Mouse (Mus musculus) layer of hippocampus, adult 9-10 months (tissue): ENCODE data around the gene Trim2.
A peak's percentile ranks its signal among the peaks of the same experiment; 100 is the strongest.

Experiments
- DNase-seq: peaks from one replicate; pipeline ENCODE4 v3.0.0; 2022; ENCODE audit warnings: low spot score

Trim2 gene

GRCm38 (mm10) chr3:84219720-84220273, 86.9 kb downstream of the Trim2 start:
- DNase-seq: no peak

- no peak for DNase-seq
Observed at GRCm38 (mm10) chr3:84219166-84219710, 87.4 kb downstream of the Trim2 start.

- DNase-seq: no peak
Observed at GRCm38 (mm10) chr3:84218498-84218897, 88.2 kb downstream of the Trim2 start.

- no peak for DNase-seq
Observed at GRCm38 (mm10) chr3:84217961-84218351, 88.7 kb downstream of the Trim2 start.

- DNase-seq: no peak
Observed at GRCm38 (mm10) chr3:84217118-84217960, 89.3 kb downstream of the Trim2 start.

- peak; percentile 44 for DNase-seq
Observed at GRCm38 (mm10) chr3:84215743-84216360, 90.8 kb downstream of the Trim2 start.

- no peak for DNase-seq
Observed at GRCm38 (mm10) chr3:84215253-84215652, 91.4 kb downstream of the Trim2 start.

- DNase-seq: no peak
Observed at GRCm38 (mm10) chr3:84214501-84214900, 92.2 kb downstream of the Trim2 start.

GRCm38 (mm10) chr3:84211340-84211875, 95.3 kb downstream of the Trim2 start:
- DNase-seq: no peak

GRCm38 (mm10) chr3:84208917-84209513, 97.7 kb downstream of the Trim2 start:
- no peak for DNase-seq

GRCm38 (mm10) chr3:84208475-84208874, 98.2 kb downstream of the Trim2 start:
- DNase-seq: no peak

GRCm38 (mm10) chr3:84207366-84207765, 99.3 kb downstream of the Trim2 start:
- no peak for DNase-seq

- DNase-seq: no peak
Observed at GRCm38 (mm10) chr3:84206106-84206505, 100.6 kb downstream of the Trim2 start.

GRCm38 (mm10) chr3:84205650-84206049, 101.0 kb downstream of the Trim2 start:
- peak; percentile 47 for DNase-seq

- DNase-seq: no peak
Observed at GRCm38 (mm10) chr3:84204640-84205039, 102.0 kb downstream of the Trim2 start.

- DNase-seq: no peak
Observed at GRCm38 (mm10) chr3:84200559-84201420, 105.9 kb downstream of the Trim2 start.

GRCm38 (mm10) chr3:84199516-84199915, 107.2 kb downstream of the Trim2 start:
- no peak for DNase-seq

GRCm38 (mm10) chr3:84198229-84198628, 108.4 kb downstream of the Trim2 start:
- DNase-seq: no peak

- no peak for DNase-seq
Observed at GRCm38 (mm10) chr3:84193881-84194280, 112.8 kb downstream of the Trim2 start.

GRCm38 (mm10) chr3:84191141-84191881, 115.4 kb downstream of the Trim2 start:
- no peak for DNase-seq
